Mouse (Mus musculus) testis, postnatal 14 days (tissue): Measurements from ENCODE around the gene Tmprss4.

Source experiments
- DNase-seq: peaks from one replicate; pipeline ENCODE4 v3.0.0; 2021; ENCODE audit warnings: low spot score

Tmprss4 gene

GRCm38 (mm10) chr9:45136442-45137169, 67.3 kb downstream of the Tmprss4 start:
- DNase-seq: no peak

- no peak for DNase-seq
Observed at GRCm38 (mm10) chr9:45133484-45134310, 70.2 kb downstream of the Tmprss4 start.

- no peak for DNase-seq
Observed at GRCm38 (mm10) chr9:45130119-45130518, 73.8 kb downstream of the Tmprss4 start.

GRCm38 (mm10) chr9:45126941-45127340, 77.0 kb downstream of the Tmprss4 start:
- DNase-seq: no peak

GRCm38 (mm10) chr9:45125211-45125610, 78.7 kb downstream of the Tmprss4 start:
- no peak for DNase-seq
